Mouse (Mus musculus) left cerebral cortex, postnatal 14 days (tissue): ENCODE measurements at regions not wholly inside any gene's neighbourhood (a gene's known extent, or its start where the extent isn't known, plus 50 kb on each side); places are given as distances from the start of the nearest gene placed in this dataset.

Source experiments
- DNase-seq, 2 experiments: peaks; one replicate each; pipeline ENCODE4 v3.0.0; 2021 to 2022; ENCODE audit warnings: low spot score in 2 of 2, mixed read lengths in 1 of 2
- intact Hi-C: fragments of 180-260 bp; cut with DNase I; formaldehyde crosslinking; loops from one replicate; pipeline ENCODE4 v1.15.1; 2025

DNA sequence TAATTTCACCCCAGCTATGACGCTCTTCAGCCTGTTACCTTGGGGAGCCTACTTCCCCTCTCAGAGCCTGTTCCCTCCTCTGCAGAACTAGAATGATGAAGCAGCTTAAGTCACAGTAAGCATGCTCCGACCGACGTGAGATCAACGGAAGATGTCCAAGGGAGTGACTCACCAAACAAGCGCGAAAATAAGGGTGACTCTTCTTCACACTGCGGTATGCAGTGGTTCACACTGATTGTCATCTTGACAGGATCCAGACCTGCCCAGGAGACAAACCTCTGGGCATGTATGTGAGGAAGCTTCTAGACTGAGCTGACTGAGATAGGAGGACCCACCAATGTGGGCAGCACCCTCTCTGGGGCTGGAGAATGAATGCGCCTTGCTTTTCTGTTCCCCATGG lies 116.3 kb upstream of the Tpm1 start:
- intact Hi-C loops, result no loop called here
- no peak for DNase-seq

DNA sequence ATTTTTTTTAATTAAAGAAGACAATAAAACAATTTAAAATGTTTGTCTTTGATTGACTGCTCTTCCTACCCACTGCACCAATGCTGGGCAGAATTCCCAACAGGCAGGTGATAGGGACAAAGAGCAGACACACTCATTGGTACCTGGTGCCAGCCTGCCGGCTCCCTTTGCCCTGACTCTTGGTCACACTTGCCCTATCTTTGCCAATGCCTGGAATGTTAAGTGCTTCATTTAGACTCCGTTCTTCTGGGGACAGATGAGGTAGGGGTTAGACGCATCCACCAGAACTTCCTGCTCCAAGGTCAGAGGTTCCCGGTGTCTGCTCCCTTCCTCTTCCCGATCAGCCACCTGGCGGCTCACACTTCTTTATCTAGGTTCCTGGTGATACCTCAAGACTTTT lies 114.5 kb upstream of the Tpm1 start:
- DNase-seq, result no peak
- intact Hi-C loops, result no loop called here

DNA sequence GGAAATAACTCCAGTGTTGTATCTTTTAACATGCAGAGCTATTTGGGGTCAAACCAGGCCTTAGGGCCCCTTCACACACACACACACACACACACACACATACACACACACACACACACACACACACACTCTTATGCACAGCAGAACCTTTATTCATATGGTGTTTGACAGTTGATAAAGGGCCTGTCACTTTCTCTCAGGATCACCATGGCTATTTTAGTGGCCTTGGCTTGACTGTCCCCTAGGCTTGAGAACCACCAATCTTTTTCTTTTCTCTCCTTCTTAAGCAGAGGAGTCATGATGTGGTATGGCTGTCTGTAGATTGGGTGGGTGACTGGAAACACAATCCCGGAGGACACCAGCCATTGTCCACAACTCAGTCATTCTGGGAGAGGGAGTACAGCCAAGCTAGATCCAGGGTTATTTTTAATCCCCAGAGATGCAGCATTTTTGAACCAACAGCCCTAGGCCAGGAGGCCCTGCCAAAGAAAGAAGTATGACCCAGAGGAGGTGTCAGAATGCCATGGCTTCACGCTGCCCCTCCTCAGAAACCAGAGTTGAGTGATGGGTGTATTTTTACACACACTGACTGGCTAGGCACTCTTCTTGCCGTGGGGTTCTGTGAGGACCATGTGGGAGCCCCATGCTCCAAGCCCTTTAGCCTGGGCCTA lies 111.7 kb upstream of the Tpm1 start:
- DNase-seq, result no peak
- intact Hi-C loops, result no loop called here

DNA sequence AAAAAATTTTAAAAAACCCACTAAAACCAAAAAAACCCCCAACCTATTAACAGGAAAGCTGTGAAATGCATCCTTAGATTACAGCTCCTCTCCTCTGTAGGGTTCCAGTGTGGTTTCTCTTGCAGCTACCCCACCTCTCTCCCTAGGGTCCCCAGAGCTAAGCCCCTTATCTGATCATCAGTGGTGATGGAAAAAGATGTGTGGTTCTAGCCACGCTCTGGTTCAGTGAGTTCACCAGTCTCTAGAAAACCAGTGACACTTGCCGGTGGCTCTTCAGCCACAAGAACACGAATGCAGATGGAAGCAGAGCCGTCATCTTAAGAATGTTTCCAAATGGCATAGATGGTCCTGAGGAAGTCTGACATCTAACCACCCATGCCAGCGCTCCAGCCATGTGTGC lies 111.1 kb upstream of the Tpm1 start:
- intact Hi-C loops, result no loop called here
- DNase-seq, result no peak

DNA sequence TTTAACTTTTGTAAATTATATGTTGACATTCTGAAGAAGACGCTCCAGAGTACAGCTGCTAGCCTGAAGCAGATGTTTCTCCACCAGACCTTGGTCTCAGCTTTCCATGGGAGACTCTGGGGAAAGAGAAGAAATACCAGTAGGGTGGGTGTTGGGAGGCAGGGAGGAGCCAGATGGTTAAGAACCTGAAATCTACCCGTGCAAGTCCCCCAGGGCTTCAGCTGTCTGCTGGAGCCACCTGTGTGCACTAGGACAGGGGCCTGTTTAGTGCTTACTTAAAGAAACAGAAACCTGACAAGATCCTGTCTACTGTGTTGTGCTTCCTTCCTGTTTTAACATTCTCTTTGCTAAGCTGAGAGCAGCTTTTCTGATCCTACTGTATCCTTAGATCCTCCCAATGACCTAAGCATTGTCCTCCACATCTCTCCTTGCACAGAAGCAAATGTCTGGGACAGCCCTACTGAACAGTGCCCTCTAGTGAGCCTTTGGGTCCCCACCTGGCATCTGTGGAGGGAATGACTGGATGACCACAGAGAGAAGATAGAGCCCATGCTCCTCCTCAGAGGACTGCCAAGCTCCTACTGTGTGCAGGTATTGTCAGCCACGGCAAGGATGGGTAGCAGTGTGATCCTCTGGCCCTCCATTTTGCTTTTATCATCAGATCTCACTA lies 107.5 kb upstream of the Tpm1 start:
- intact Hi-C loops, result no loop called here
- peak in 1 of 2 experiments; percentile 34 for DNase-seq

DNA sequence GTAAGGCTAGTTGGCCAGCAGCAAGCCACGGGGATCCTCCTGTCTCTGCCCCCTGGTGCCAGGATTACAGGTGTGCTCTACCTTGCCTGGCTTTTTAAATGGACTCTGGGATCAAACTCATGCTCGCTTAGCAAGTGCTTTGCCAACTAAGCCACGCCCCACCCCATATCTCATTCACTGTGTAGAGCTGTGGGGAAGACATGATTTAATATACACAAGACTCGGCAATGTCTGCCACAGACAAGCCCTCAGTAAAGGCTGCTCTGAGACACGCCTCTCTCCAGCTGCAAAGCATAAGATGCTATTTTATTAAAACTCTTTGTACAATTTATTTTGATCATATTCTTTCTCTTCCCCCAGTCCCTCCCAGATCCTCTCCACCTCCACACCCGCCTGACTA lies 104.9 kb upstream of the Tpm1 start:
- intact Hi-C loops, result no loop called here
- DNase-seq, result no peak

DNA sequence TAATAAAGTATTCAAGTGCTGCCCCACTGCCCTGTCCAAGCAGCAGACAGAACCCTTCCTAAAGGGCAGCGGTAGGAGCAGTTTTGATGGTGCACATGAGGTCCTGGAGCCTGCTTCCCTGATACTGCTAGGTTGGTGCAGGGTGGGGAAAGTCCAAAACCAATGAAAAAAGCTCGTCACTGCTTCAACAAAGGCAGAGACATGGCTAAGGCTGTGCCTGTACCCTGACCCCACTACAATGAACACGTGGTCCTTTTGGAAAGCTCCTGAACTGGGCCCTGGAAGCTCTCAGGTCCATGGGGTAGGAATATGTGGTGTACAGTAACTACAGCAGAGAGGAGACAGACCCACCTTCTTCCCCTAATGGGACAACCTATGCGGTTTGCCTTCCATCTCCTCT lies 104.1 kb upstream of the Tpm1 start:
- intact Hi-C loops, result no loop called here
- no peak for DNase-seq

DNA sequence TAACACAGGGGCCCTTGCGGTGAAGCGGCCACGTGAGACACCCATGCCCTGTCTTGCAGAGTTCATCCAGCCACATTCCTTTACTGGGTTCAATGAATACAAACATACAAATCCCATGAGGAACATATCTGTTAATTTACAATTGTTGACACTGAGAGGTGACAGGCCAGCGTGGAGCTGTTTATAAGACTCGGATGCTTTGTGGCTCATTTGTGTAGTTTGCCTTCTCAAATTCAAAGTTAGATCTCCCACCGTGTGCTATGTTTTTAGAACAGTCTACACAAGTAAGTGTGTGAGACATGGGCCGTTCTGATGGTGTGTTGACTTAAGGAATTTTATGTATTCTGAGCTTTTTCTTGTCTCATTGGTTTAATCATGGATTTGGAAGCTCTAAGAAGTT lies 98.5 kb upstream of the Tpm1 start:
- DNase-seq, result no peak
- intact Hi-C loops, result no loop called here

DNA sequence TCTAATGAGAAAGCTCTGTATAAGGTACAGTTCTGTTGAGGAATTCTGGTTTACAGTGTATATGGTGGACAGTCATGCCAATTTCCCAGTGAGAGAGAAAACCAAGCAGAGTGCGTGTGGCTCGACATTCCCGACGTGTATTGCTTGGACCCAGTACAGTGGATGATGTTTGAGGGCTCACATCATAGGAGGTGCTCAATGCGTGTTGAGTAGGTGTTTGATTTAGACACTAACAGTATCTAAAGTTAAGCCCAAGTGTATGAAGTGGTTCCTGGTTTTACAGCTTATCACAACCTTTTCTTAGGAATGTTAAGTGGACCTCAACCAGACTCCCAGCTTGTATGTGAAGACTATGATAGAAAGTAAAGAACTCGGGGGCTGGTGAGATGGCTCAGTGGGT lies 96.2 kb upstream of the Tpm1 start:
- intact Hi-C loops, result no loop called here
- no peak for DNase-seq

DNA sequence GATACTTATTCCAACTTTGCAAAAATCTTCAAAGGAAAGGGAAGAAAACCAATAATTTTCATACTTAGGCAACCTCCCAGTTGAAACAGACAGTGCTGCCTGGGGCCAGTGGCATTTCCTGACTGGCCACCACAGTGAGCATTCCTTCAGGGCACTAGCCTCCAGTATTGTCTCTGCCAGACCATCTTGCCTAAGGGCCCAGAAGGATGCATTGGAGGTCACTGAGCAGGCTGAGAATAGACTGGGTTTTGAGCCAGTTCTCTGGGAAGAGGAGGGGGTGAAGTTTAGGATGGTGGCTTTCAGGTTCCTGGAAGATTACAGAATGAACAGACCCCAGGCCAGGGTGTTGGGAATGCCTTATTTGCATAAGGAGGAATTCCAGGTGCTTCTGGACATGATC lies 95.3 kb upstream of the Tpm1 start:
- DNase-seq, result no peak
- intact Hi-C loops, result no loop called here

DNA sequence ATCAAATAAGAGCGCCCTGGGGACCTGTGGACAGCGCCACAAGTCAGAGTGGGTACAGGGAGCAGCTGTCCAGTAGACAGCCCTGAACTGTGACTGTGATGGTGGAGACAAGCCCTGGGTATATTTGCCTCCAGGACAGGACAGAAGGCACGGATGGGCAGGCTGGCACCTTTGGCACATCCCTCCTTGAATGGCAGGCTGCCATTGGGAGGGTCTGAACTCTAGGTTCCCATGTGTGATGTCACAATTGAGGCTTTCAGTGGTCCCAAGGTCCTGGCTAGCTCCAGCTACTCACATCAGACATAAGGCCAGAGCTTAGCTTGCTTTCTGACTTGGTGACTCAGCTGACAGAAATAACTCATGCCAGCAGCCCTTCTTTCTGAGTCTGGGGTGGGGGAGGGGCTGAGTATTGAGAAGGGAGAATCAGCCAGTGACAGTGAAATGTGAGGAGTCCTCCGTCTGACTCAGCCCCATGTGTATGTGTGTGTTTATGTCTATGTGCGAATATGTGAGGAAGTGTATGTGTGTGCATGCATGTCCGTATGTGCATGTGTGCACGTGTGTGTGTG lies 91.2 kb upstream of the Tpm1 start:
- peak; percentile 52 to 77 for DNase-seq
- intact Hi-C loops, result no loop called here

DNA sequence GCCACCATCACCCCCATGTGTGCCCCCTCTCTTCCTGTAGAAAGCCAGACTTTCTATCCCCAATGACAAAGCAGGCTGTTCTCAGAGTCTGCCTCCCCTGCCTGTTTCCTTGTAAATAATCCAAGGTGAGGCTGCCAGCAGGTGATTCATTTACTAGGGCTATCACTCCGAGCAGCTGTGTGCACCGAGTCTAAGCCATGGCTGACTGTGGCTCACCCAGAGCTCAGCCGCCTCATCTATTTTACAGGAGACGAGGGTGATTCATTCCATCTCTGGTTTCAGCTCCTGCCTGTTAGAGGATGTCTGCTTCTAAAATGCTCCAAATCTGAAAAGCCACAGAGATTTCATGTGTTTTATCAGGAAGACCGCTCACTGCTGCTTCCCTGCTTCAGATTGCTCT lies 88.5 kb upstream of the Tpm1 start:
- DNase-seq, result peak; percentile 22 to 27
- intact Hi-C loops, result no loop called here

DNA sequence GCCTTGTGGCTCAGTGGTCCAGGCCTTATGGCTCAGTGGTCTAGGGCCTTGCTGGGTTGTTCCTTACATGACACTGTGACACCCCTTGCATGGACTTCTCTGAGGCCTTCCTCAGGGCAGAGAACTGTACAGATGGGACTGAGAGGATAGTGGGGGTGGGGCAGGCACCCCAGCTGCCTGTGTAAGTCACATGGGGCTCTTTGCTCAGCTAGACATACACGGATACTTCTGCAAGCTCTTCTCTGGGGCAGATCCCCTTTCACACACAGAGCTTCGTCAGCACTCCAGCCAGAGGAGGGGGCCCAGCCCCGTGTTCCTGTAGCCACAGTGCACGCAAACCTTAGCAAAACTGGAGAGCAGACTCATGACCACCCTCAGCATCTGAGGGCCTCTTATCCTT lies 87.9 kb upstream of the Tpm1 start:
- DNase-seq, result peak; percentile 21 to 56
- intact Hi-C loops, result no loop called here

DNA sequence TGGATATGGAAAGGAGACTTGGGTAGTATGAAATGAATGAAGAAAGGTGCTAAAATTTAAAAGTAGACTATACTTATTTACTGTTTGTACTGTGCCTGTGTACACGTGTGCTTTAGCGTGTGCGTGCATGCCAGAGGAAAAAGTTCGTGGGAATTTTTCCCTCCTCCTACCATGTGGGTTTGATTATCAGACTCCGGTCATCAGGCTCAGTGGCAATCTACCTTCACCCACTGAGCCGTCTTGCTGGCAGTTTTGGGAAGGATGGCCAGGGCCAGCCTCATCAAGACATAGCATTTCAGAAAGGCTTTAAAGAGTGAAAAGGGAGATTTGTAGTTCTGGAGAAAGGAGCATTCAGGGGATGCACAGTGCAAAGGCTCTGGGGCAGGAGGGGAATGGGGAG lies 87.0 kb upstream of the Tpm1 start:
- intact Hi-C loops, result no loop called here
- DNase-seq, result no peak

DNA sequence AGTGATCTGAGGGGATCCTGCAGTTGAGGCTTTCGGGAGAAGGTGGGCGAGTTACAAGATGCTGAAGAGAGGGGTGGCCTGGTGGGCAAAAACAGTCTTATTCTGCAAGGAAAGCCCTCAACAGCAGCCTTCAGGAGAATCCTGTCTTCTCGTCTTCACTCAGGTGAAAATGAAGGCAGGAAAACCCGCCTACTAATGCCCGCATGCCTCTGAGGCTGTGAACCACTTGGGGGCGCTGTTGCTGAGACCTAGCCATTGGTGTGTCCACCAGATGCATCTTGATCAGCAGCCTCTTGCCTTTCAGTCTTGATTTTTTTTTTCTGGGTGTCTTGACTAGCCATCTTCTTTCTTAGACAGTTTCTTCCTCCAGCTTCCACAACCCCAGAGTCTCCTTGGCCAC lies 85.2 kb upstream of the Tpm1 start:
- intact Hi-C loops, result no loop called here
- DNase-seq, result peak in 1 of 2 experiments; percentile 25

DNA sequence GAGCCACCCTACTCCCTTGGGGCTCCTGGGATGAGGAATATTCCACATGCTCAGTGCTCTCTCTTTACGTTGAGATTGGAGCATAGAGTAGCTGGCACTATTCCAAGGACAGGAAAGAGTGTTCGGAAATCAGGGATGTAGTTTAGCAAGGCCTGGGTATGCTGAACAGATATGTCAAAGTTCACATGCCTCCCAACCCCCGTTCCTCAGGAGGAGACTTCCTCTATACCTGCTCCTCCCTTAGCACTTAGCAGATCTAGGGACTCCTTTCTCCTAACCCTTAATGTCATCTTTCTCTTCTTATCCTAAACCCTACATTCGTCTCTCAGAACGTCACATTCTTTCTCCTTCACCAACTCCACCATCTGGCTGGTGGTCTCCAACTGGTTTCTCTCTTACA lies 83.2 kb upstream of the Tpm1 start:
- no peak for DNase-seq
- intact Hi-C loops, result no loop called here

DNA sequence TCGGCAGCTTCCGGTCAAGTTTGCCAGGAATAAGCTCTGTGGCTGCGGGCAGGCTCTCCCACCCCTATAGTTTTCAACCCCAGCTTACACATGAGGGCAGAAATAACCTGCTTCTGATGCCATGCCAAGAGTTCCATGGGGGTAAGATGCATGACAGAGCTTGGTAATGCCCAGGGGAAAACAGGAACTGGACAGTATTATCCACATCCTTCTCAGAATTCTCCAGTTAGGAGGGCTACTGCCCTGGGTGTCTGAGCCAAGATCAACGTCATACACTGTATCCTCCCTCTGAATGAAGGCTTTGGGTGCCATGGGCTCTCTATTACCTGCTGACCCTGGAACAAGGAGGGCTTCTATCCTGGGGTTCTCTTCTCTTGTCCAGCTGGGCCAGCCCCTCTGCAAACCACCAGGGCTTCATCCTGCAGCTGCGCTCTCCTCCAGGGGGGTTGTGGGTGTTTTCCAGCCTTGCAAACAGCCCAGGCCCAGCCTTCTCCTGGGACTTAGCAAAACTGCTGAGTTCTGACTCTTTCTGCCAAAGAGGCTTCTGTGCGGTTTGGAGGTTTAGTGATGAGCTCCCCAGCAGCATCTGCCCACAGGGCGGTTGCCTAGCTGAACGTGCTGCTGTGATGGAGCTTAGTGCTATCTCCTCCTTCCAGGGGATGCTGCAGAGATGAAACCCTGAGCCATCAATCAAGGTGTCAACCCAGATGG lies 81.7 kb upstream of the Tpm1 start:
- peak; percentile 20 to 21 for DNase-seq

DNA sequence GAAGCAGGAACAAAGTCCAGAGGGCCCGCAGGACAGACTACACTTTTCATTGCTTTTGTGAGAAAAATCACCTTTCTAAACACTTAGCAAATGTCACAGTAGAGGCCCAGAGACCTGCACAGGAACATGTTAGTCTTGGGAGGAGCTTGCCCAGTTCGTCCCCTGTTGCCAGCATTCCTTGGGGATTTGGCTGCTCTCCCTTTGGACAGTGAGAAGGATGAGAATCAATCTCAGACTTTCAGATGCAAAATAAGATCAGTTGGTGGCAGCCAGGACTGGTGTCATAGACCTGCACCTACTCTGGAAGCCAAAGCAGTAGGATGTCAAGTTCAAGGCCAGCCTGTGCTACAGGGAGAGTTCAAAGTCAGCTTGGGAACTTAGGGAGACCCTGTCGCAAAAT lies 80.7 kb upstream of the Tpm1 start:
- intact Hi-C loops, result no loop called here
- DNase-seq, result no peak

More for the DNA sequence above, 81.7 kb upstream of the Tpm1 start:
- intact Hi-C loops, result no loop called here

DNA sequence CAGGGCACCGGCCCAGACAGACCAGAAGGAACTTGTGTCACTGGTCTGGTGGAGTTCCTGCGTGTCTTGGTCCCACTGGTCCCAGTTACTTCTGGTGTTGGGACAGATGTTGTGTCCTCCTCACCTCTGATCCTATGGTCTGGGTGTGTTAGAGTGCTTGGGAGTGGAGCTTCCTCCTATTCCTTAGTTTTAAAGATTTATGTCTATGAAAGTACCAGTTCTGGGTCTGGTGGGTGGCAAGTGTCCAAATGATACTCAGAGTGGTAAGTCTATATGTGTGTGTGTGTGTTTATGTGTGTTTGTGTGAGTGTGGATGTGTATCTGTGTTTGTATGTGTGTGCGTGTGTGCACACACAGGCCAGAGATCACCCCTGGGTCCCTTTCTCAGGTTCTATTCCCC lies 79.9 kb upstream of the Tpm1 start:
- DNase-seq, result no peak
- intact Hi-C loops, result no loop called here

DNA sequence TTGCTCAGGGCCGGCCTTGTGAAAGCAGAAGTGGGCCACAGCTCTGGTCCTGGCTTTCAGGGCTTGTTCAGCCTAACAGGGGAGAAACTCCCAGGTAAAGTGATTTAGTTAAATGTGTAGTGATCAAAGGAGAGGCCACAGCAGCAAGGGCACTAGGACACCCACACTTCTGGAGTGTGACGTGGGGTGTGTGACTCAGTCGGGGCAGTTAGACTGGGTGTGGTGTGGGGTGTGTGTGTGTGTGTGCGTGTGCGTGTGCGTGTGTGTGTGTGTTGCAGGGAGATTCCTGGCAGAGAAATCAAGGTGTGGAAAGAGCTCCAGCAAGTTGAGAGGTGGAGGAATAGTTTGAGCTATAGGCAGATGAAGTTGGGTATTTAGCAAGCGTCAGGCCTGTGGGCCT lies 72.5 kb upstream of the Tpm1 start:
- intact Hi-C loops, result no loop called here
- no peak for DNase-seq
